Comparison of ENCODE assay signal across 9 mouse cellular contexts in the genomic region with DNA sequence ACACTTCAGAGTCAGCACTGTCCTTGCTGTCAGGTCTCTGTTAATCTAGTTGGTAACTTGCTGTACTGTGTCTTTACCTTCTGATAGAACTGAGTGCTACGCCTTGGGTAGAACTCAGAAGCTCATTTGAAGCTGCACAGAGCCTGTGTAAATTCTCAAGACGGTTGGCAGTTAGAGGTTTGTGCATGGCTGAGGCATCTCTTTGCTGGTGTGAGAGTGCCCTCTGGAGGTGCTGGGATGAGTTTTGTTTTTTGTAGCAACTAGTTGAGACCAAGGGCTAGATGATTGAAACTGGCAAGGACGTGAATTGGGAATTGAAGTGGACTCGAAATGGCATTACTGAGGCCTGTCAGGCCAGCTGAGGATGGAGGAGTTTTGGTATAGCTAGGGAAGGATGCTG. TPM values are rescaled to one million over a fixed set of nuclear protein-coding genes. Genes with fewer than 3 reads are reported as not detected.
DNase-seq lines count a peak whose midpoint lies in the region; ATAC-seq lines count a peak whose summit lies in the region.
"Had no signal": no experiment of that assay in that cellular context is flagged by ENCODE, and none has a peak within 500 bp of the region (broad histone marks: within the 10 kb centered on the region; RNA-seq: fewer than 3 reads in every experiment).

No protein-coding gene starts in this region.

- peaks cover 33% of the 10 kb centered on the region for H3K4me1 ChIP-seq in kidney, embryonic 16.5 days (ENCODE audit: insufficient read depth, low read length)

- 50% methylated on average over 4 of the region's 4 CpGs for whole genome bisulfite sequencing in kidney, embryonic 16.5 days

- H3K27me3 ChIP-seq in kidney, embryonic 16.5 days (ENCODE audit: insufficient read depth, low read length): no peaks in the 10 kb centered on the region
- H3K27me3 ChIP-seq: embryonic facial prominence, embryonic 13.5 days had no signal

- no peak overlapping the region for H3K4me2 ChIP-seq in kidney, embryonic 16.5 days (replicated peaks; ENCODE audit: low read depth, low read length)
- H3K4me2 ChIP-seq: embryonic facial prominence, embryonic 13.5 days had no signal

- no peak overlapping the region for H3K27ac ChIP-seq in kidney, embryonic 16.5 days (ENCODE audit: low read length)
- H3K27ac ChIP-seq: embryonic facial prominence, embryonic 13.5 days had no signal

- DNase-seq in kidney, adult 11 months: peak; percentile 43
- DNase-seq in ZHBTc4 (ENCODE audit: low read depth, low spot score): peak; percentile 55
- peak; percentile 73 to 81 for DNase-seq in layer of hippocampus, postnatal 10 days (ENCODE audit: low spot score in 2 of 2)
- peak; percentile 45 for DNase-seq in mesoderm, embryonic 11.5 days (ENCODE audit: low read depth, low spot score)
- peak; percentile 73 for DNase-seq in thymus, postnatal 0 days (ENCODE audit: low spot score)

- H3K9me3 ChIP-seq in kidney, embryonic 16.5 days (ENCODE audit: low read length): no peaks in the 10 kb centered on the region
- H3K9me3 ChIP-seq: embryonic facial prominence, embryonic 13.5 days had no signal

- no peak overlapping the region for H3K4me3 ChIP-seq in kidney, embryonic 16.5 days (ENCODE audit: low read length)
- H3K4me3 ChIP-seq: embryonic facial prominence, embryonic 13.5 days had no signal

- H3K36me3 ChIP-seq in kidney, embryonic 16.5 days (ENCODE audit: insufficient read depth, low read length): peaks cover 8% of the 10 kb centered on the region; the same call in 1 of the 2 replicates

- H3K9ac ChIP-seq in kidney, embryonic 16.5 days (replicated peaks; ENCODE audit: low read length): no peak overlapping the region
- H3K9ac ChIP-seq: embryonic facial prominence, embryonic 13.5 days had no signal

- no peak for ATAC-seq in kidney, embryonic 16.5 days (ENCODE audit: low FRiP score, low TSS enrichment)
- ATAC-seq in common myeloid progenitor, adult 5-6 weeks (replicated peaks; ENCODE audit: low read depth, poor library complexity, severe bottlenecking): 0 out of 2 replicates have a peak, but pooled peaks have one; percentile 39
- peak; percentile 44 for ATAC-seq in granulocyte monocyte progenitor cell, adult 5-6 weeks (replicated peaks; ENCODE audit: poor library complexity, severe bottlenecking)

RNA-seq across cellular contexts. Expression of a gene that starts 6.5 kb away (rescaled TPM):
- 110 and 118 TPM in 2 replicates for polyA plus RNA-seq in kidney, embryonic 16.5 days (2015; fragmentation: Nextera tagmentation; extraction: Ambion mirVana)
- 30.4 and 31.2 TPM in 2 replicates for total RNA-seq in common myeloid progenitor, adult 5-6 weeks (2017)
- 12.6 and 13.1 TPM in 2 replicates for total RNA-seq in granulocyte monocyte progenitor cell, adult 5-6 weeks (2014; fragmentation: Nextera tagmentation)
- total RNA-seq in granulocyte monocyte progenitor cell, adult 5-6 weeks (2017): 8.8 and 11.6 TPM in 2 replicates
- total RNA-seq in layer of hippocampus, postnatal 10 days (2021): 10 to 100 TPM; 52.3 to 52.6 TPM
- 62.8 and 68.2 TPM in 2 replicates for polyA plus RNA-seq in thymus, postnatal 0 days (2015; fragmentation: Nextera tagmentation; extraction: Ambion mirVana)

RNA-seq across cellular contexts. Expression of a gene that starts 6.8 kb away (rescaled TPM):
- 8.8 and 9.3 TPM in 2 replicates for polyA plus RNA-seq in kidney, embryonic 16.5 days (2015; fragmentation: Nextera tagmentation; extraction: Ambion mirVana)
- total RNA-seq in common myeloid progenitor, adult 5-6 weeks (2017): 0.87 TPM in 1 of 2 replicates, not detected in the other
- total RNA-seq in granulocyte monocyte progenitor cell, adult 5-6 weeks (2014; fragmentation: Nextera tagmentation): not detected in 2 replicates
- 0.36 TPM in 1 of 2 replicates, not detected in the other for total RNA-seq in granulocyte monocyte progenitor cell, adult 5-6 weeks (2017)
- total RNA-seq in layer of hippocampus, postnatal 10 days (2021): 10 to 100 TPM; 40.9 to 45.2 TPM
- polyA plus RNA-seq in thymus, postnatal 0 days (2015; fragmentation: Nextera tagmentation; extraction: Ambion mirVana): 4.8 and 5.2 TPM in 2 replicates

Comparison
In these comparisons a context has a peak if more than half of its experiments do, and no peak if none do; other contexts are left out.
1. RNA of a gene that starts 6.8 kb away (total RNA-seq): 40.9 to 45.2 TPM in layer of hippocampus, postnatal 10 days; 0.36 TPM in granulocyte monocyte progenitor cell, adult 5-6 weeks and 0.87 TPM in common myeloid progenitor, adult 5-6 weeks; every median in the first group is over 10 times any median in the second.
2. Peak in every context shown above with its lines, with median percentiles within 50 percentile points of each other: DNase-seq.